Mouse (Mus musculus) cerebellum, postnatal 10 days (tissue): ENCODE data around the gene Enpep.

Experiments
- DNase-seq, 2 experiments: peaks; one replicate each; pipeline ENCODE4 v3.0.0; 2021; ENCODE audit warnings: mixed read lengths in 2 of 2

The Enpep gene

DNA sequence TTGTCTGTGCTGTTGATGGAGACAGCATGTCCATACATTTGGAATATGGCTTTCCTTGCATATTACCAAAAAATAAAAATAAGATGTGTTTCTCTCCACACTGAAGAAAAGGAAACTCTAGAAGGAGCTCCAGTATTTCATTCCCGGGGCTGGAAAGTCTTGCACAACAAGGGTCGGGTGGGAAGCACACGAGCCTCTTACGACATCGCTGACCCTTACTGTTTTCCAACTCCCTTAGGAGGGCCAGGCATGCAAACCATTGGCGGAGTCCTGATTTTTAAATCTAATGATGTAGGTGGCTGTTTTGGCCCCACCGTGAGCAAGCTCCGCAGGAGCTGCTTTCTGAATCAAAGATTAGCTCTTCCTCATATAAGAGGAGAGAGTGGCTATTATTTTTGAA, 20.6 kb downstream of the Enpep start:
- no peak for DNase-seq

DNA sequence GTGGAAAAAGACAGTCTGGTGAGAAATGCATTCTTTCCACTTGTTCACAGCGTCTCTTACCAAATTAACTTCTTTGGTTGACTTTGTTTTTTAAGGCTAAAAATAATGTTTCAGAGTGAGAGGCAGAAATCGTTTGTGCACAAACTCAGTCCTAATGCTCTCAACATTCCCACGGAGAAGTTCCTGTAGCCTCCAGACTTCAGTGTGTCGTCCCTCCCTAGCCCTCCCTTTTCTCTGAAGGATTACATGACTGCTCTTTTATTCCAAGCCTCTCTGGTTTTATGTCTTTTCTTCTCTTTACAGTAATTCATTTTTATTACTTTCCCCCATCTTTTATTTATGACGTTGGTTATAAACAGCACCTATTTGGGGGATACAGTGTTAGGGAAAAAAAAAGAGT, 22.6 kb downstream of the Enpep start:
- DNase-seq: no peak

DNA sequence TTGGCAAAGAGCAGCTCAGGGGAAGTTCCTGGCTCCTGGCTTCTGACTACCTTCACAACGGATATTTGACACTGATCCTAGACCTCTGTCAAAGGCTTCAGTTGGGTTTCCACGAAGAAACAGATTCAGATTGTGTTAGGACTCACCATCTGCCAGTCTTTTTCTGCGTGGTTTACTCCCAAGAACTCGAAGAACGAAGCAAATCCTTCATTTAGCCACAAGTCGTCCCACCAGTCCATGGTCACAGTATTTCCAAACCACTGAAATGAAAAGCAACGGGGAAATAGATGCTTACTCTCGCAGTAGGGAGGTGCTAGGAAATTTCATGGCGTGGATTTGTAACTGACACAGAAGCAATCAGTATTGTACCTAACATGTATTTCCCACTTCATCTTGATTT, 23.6 kb downstream of the Enpep start:
- peak; percentile 56 to 68 for DNase-seq

DNA sequence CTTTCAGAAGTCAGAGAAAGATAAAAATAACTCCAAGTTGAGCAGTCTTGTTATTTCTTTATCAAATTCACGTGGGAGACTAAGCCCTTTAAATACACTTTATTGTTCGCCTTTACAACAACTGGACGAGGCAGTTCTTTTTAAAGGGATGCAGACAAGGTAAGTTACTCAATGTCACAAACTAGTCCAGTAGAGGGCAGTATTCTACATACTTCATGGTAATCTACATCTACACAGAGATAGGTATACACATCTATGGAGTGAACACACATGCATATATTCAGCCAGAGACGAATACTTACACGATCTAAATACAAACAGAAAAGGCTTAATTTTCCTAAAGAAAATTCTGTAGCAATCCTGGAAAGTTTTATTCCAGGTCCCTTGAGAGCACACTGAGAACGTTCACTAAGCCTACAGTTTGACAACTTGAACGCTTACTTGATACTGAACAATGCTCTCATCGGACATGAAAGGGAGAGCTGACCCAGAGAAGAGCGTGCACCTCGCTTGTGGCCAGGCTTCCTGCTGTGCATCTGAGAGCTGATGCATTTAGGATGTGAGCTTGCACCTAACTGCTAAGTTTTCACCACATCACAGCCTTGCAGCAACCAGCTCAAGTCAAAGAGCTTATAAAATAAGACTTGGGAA, 24.3 kb downstream of the Enpep start:
- peak; percentile 40 to 81 for DNase-seq

DNA sequence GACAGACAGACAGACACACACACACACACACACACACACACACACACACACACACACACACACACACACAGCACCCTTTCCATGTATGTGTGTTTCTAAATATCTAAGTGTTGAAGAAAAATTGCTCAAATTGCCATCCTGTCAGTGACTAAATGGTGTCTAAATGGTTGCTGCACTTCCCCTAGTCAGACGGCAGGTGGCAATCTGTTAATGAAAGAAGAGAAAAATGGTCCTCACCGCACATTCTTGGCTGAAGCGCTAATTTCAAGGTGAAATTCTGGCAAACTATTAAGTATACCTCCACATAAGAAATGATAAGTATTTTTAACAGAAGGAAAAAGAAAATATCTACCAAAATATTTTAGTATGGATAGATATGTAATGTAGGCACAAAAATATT, 28.6 kb downstream of the Enpep start:
- DNase-seq: peak; percentile 73 to 81

DNA sequence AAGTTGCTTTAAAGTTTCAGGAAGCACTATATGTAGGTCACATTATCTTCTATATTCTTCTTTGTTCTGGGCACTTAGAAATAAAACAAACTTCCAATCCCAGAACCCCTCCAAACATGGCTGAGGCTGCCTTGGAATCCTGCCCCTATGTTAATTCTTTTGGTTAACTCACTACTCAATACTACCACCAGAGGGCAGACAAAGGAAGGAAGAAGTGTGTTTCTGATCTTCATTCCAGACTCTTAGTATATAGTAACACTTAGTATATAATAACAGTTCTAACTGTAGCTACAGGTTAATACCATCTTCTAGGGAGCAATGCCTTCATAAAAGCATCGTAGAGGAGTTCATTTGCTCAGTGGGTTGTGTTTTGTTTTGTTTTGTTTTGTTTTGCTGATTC, 32.6 kb downstream of the Enpep start:
- DNase-seq: peak; percentile 40 to 83

DNA sequence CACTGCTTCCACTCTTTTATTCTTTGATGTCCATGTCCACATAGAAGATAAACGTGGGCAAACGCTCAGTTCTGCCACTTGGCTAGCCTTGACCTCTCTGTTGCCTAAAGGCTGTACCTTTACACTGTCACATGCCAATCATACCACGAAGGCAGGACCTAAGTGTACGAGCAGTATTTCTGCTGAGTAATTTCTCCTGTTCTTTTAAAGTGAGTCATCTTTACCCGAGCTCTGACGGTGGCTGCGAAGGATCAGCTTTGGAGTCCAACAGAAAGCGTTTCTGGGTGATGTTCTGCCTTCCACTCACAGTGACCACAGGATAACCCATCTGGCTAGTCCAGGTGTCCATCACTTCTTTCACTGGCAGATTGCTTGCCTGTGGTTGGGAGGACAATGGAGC, 33.9 kb downstream of the Enpep start:
- no peak for DNase-seq

DNA sequence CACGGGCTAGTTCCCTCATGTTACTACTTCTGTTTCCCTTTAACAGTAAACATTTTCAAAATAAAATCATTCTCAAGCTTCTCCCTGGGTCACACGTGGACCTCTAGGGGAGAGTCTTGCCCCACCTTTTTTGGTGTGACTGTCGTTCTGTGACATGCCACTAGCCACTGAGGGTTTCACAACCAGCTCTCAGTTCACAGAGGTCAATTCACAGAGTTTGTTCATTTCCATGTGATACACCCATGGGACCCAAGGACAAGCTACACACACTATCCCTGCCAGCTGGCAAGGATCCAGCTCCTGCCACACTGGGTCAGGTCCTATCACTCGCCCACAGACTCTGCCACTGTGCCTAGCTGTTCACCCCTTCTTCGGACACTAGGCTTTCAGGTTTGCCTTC, 35.5 kb downstream of the Enpep start:
- peak; percentile 33 to 41 for DNase-seq

DNA sequence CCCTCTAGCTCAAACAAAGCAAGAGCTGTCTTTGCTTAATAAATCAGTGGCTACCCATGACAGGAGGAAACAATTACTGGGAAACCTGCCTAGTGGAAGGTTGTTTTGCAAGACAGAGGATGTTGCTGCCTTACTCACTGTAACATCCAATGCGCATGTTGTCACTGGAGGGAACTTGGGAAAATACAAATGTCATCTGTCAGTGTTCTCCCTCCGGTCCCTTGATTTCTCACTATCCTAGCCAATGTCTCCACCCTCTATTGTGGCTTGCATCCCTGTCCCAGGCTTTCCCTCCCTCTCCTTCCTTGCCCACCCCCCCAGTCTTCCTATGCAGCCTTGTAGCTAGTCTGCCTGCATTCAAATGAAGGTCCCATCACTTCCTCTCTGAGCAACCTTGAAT, 36.6 kb downstream of the Enpep start:
- DNase-seq: no peak

DNA sequence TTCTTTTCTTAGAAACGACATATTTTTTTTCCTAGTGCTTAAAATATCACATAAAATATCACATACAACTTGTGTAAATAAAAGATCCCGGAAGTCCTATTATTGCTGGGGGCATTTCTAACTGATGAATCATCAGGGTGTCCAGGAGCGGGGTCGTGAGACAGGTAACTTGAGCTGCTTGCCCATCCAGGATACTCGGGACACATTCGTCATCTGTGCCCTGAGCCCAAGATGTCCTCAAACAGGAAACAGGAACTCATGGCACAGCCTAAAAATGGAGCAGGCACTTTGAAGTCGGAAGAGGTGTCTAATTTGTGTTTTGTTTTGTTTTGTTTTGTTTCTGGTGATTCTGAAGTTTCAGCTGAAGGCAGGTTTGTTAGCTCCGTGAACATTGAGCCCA, 43.0 kb downstream of the Enpep start:
- DNase-seq: no peak

DNA sequence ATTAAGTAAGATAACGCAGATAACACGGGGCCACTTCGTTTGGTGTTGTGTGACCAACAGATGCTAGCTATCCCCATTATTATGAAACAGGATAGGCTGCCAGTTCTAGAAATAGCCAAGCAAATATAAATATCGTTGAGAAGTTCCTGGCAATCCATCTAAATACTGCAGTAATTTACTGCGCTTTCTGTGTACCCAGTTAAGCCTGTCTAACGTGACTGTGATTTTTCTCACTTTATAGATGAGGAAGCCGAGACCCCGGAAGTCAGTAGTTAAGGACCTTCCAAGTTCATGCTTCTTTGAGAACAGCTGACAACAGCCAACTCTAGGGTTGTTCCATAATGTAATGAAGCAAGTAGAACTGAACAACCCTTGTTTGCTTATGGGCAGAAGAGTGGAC, 45.4 kb downstream of the Enpep start:
- no peak for DNase-seq

DNA sequence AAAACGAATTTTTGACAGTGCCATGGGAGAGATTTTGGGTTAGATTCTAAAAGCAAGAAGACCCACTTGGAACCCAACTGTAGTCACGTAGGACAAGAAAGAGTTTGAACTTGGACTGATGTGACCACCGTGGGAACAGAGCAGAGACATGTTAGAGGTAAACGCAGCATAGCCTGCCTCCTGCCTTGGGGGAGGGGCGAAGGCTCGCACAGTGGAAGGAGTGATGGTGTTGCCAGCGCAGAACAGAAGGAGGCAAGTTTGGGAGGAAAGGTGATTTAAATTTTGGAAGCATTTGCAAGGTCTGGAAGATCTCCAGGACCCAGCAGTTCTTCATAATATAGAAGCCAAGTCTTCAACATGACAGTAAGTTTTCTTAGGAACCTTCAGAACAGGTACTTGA, 46.1 kb downstream of the Enpep start:
- peak in 1 of 2 experiments; percentile 52 for DNase-seq

DNA sequence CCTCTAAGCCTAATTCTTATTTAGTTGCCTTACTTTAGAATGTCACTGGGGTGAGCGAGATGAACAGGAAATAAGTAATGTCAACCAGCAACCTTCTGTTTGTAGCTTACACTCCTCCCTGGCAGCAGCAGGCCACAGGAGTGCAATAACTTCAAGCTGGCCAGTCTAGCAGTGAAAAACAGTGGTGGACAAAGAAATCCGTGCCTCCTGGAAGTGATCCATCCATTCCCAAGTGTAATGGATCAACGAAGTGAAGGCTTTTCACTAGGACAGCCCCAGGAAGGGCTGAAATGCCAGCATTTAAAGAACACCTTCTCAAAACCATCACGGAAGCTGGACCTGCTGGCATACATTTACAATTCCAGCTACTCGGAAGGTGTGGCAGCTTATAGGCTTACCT, 48.2 kb downstream of the Enpep start:
- no peak for DNase-seq

DNA sequence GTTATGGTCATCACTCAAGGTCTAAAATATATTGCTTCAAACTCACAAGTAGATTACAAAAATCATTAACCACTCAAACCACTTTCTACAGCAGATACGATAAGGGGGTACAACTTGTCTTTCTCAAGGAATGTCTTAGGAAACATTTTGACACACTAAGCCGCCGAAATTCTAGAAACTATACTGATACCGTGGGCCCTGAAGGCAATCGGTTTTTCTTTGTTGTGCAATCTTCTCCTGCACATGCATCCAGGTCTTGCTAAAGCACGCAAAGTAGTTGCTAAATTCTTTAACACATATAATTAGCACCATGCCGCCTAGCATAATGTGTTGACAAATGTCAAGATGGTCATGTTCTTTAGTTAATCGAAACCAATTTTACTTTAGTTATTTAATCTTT, 53.1 kb downstream of the Enpep start:
- DNase-seq: no peak

DNA sequence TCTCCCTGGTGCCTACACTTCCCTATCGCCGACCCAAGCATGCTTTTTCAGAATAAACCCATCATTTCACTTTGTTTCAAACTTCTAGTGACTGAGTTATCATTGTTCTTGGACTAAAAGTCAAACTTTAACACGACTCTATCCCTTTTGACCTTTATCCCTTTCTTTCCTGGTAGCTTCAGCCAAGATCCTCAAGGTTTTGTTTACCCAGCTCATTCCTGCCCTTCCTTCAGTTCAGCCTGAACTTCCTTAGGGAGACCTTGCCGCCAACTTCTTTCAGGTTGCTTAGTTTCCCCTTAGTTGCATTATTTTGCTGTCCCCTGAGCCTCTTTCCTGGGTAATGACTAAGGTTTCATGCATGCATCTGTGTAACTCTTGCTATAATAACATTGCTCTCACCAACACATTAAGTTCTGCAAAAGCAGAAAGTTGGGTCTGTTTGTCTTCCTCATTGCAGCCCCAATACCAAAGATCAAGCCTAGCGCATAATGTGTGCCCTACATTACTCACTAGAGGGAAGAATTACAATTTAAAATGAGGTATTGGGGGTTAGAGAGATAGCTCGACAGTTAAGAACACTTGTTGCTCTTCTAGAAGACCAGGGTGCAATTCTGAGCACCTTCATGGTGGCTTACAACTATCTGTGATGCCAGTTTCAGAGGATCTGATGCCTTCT, 59.2 kb downstream of the Enpep start:
- no peak for DNase-seq

DNA sequence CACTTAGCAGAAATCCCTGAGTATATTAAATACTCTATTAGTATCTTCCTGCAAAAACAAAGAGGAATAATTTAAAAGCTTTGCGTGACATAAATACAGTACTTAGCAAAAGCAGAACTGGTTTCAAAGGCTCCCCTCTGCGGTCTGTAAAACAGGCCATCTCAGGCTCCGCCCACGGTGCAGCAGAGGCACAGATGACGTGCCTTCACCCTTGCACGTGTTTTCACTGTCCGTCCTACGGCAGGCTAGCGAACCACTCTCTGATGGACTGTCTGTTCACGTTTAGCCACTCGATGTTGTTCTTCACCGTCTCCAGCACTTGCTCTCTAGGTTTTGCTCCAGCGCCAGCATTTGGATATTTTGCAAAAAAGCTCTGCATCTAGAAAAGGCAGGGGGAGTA, 62.5 kb downstream of the Enpep start:
- peak; percentile 5 to 14 for DNase-seq

DNA sequence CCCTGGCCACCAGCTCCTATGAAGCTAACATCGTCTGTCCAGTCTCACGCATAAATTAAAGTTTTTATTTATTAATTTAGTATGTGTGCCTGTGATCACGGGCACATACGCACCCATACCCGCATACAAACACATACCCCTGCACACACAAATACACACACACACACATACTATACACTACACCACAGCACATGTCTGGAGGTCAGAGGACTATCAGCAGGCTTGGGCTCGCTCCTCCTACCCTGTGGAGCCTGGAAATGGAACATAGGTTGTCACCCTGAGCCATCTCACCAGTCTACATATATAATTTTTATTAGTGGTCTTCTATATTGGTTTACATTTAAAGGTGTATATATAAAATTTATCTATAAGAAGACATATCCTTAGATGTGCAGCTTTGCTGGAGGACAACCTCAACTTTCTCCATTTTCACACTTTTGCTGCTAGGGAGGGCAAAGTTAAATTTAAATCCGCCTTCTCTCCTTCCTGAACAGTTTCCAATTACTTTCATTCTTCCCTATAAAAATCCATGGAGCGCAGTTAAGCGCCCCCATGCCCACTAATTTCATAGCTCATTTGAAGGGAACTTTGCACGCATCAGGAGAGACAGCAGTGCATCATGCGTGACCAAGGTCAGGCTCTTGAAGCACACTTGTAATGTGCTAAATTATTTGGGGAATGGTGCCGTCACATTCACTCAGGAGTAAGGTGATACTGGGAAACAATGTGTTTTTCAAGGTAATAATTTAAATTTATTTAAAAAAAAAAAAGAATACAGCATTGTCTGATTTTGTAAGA, 63.4 kb downstream of the Enpep start:
- no peak for DNase-seq

DNA sequence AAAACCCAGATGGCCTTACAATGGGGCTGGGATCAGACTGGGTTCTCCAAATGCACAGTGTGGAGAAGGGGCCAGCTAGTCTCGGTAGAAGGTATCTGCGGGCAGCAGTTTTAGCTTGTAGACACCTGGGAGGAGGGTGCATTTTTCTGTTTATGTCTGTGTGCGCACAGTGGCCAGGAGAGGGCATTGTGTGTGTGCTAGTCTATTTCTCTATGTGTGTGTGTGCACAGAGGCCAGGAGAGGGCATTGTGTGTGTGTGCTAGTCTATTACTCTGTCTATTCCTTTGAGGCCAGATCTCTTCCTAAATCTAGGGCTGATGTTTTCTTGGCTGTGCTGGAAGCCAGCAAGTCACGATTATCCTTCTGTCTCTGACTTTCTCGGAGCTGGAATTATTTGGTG, 74.0 kb downstream of the Enpep start:
- no peak for DNase-seq

DNA sequence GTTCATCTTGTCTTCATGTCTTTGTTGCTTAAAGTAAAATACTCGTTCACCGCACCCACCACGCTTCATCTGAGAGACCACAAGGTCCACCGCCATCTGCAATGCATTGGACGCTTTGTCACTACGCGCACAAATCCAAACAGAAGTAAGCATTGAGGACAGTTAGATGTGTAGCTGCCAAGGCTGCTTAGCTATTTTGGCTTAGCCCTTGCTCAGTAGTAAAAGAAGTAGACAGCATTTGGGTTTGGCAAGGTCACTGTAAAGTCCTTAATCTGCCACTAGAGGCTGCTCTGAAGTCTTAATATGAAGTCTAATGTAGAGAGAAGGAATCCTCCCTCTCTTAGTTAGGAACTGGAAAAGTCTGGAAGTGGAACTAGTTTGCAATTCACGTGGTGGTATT, 75.8 kb downstream of the Enpep start:
- DNase-seq: peak; percentile 47 to 52

DNA sequence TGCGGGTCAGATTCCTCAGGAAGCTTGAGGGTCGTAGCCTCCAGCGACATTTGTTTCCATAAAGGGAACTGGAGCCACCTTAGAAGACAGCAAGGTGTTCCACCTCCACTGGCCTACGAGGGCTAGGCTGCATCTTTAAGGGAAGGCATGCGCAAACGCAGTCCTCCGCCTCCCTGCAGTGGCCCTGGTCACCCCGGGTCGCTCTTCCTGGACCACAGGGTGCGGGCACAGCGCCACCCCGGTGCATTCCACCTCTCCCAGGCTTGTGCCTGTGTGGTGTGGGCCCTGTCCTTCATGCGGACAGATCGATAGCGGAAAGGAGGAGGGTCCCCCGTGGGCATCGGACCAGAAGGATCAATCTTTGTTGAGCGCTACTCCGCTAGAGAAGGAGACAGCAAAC, 76.2 kb downstream of the Enpep start:
- DNase-seq: peak; percentile 17 to 46

DNA sequence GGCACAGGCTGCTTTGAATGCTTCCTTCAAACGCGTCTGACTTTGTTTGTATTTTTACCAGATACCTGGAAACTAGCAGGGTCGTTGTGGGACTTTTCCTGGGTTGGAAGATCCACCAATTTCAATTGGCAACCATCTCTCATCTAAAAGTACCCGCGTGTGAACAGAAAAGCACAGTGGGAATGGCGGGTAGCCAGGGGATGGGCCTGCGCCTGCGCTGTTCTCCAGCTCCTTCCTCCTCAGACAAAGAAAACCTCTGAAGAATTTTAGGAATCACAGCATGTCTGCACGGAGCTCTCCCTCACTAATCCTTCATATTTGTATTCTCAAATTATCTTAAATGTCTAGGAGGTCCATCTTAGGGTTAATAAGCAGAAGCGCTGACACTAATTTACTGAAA, 78.3 kb downstream of the Enpep start:
- DNase-seq: peak; percentile 23 to 46

DNA sequence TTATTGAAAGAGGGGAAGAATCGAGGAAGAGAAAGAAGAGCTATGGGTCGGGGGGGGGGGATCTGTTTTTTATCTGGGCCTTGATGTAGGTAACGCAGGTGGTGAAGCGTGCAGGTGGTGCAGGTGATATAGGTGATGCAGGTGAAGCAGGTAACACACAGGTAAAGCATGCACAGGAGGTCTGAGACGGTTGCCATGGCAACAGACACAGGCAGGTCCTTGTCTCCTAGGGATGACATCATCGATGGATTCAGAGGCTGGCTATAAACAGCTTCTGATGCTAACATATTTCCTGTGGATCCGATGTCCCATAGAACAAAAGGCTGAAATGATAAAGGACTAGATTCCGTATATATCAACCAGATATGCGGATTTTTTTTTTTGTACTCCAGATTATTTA, 81.5 kb downstream of the Enpep start:
- no peak for DNase-seq

DNA sequence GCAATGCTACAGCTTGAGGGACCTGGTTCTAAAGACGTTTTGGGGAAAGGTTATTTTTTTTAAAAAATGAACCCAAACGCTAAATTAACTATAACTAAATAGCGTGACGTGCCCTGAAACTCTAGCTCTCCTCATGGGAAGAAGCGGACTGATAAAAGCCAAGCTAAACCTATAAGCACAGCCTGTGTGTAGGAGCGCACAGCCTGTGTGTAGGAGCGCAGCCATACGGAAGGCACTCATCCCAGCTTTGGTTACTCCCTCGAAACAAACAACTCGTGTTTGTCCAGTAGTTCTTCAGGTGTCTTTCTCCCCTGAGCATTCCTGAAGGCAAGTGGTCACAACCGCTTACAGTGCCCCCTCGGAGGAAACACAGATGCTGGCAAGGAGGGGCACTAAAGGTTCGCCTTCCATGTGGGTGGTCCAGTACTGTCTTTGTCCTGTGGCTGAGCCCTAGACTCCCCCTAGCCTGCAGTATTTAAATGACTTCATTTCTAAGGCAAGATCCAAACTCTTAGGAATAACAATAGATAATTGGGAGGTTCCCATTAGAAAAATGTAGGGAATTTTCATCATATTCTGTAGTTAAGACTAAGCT, 93.8 kb downstream of the Enpep start:
- DNase-seq: no peak

DNA sequence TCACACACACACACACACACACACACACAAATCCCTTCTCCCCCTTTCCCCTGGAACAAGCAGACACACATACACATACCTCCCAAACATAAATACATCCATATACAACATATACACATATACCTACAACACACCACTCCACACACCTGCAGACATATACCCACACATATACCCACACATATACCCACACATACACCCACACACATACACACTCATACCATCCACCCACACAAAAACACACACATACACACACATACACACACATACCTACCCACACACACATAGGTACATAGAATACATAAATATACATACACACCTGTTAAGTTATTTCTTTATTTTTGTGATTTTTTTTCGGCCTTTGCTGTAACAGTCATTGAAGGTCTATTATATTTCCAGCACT, 94.5 kb downstream of the Enpep start:
- DNase-seq: no peak
